Mouse (Mus musculus): ENCODE measurements around the gene Cdkal1.

Gene Cdkal1

DNA sequence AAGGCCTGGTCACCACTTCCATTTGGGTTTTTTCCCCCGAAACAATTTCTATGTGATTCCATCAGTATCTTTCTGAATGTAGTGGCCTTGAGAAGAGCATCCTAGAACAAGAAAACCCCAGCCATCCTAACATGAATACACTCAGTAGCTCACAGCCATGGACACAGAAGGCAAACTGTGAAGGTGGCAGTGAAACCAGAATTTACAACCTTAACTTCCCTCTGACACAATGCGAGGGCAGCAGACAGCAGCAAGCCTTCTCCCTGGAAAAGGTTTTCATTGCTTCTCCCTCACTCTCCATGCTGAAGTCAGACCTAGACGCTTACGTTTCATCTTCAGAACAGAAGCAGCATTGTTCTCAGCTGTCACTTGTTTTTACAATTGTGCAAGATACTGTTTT lies 87.9 kb downstream of the Cdkal1 start:
- no peak for DNase-seq (ENCODE audit: low read depth, low spot score)

GRCm38 (mm10) chr13:29766377-29766776 lies 89.1 kb downstream of the Cdkal1 start:
- no peak for DNase-seq (ENCODE audit: low read depth, low spot score)

GRCm38 (mm10) chr13:29765296-29765695 lies 90.2 kb downstream of the Cdkal1 start:
- DNase-seq (ENCODE audit: low read depth, low spot score), result no peak

GRCm38 (mm10) chr13:29759691-29760467 lies 95.6 kb downstream of the Cdkal1 start:
- no peak for DNase-seq (ENCODE audit: low read depth, low spot score)

DNA sequence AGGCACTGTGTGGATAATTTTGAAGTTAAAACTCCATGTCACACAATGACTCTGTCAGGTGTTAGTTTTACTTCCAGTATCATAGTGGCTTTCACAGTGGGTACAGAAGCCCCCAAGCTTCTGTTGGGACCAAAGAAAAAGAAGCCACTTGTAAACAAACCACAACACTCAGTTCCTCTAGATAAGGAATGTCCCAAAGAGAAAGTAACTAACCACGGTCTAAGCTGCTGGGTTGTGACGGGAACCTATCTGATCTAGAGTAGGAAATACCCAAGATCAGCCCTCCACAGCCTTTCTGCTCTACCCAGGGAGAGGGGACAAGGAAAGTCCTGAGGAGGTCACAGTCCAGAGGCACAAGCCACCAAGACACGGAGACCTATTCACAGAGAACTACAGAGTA lies 99.4 kb downstream of the Cdkal1 start:
- no peak for DNase-seq (ENCODE audit: low read depth, low spot score)

GRCm38 (mm10) chr13:29753254-29753653 lies 102.2 kb downstream of the Cdkal1 start:
- no peak for DNase-seq (ENCODE audit: low read depth, low spot score)

- DNase-seq (ENCODE audit: low read depth, low spot score), result no peak
Observed at GRCm38 (mm10) chr13:29752061-29752460, 103.4 kb downstream of the Cdkal1 start.

DNA sequence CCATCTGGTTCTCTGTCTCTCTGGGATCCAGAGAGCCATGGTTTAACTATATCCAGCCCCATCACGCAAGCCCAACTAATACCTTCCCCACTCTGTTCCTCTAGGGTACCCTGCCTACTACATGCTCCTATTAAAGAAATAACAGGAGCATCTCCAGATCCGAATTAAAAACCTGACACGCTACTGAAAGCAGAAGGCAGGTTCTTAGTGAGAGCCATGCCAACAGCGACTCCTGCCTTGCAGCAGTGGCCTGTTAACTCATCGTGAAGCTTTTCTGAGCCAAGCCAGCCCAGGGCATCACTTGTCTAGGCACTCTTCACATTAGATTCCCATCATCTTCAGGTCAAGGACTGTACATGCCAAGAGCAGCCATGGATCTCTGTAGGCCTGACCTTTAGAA lies 104.3 kb downstream of the Cdkal1 start:
- no peak for DNase-seq (ENCODE audit: low read depth, low spot score)

- DNase-seq (ENCODE audit: low read depth, low spot score), result no peak
Observed at GRCm38 (mm10) chr13:29747347-29747647, 108.2 kb downstream of the Cdkal1 start.

GRCm38 (mm10) chr13:29746501-29747346 lies 108.8 kb downstream of the Cdkal1 start:
- DNase-seq (ENCODE audit: low read depth, low spot score), result no peak

GRCm38 (mm10) chr13:29745073-29745472 lies 110.4 kb downstream of the Cdkal1 start:
- peak; percentile 20 for DNase-seq (ENCODE audit: low read depth, low spot score)

DNA sequence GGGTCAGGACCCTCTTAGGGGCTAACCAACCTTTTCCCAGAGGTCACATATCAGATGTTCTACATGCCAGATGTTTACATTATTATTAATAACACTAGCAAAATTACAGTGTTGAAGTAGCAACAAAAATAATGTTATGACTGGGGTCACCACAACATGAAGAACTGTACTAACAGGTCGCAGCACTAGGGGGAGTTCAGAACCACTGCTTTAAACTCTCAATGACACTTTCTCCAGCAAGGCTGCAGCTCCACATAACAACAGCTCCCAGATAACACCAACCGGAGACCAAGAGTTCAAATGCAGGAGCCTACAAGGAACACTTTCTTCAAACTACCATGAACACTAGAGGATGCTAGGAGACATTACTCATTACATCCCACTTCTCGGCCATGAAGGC lies 111.3 kb downstream of the Cdkal1 start:
- peak; percentile 22 for DNase-seq (ENCODE audit: low read depth, low spot score)

DNA sequence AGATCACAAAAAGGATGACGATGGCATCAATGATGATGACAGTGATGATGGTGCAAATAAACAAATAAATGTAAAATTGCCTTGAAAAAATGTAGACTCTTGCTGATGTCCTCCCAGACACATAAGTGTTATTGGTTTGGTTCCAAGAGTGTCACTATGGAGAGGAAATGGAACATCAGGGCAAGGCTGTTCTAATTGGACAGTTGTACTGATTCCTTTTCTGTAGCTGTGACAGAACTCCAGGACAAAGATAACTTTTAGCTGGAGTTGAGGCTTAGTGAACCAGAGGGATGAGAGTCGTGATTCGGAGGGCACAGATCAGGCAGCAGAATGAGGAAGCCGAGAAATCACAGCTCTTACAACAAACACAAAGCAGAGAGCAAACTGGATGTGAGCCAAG lies 111.7 kb downstream of the Cdkal1 start:
- no peak for DNase-seq (ENCODE audit: low read depth, low spot score)

DNA sequence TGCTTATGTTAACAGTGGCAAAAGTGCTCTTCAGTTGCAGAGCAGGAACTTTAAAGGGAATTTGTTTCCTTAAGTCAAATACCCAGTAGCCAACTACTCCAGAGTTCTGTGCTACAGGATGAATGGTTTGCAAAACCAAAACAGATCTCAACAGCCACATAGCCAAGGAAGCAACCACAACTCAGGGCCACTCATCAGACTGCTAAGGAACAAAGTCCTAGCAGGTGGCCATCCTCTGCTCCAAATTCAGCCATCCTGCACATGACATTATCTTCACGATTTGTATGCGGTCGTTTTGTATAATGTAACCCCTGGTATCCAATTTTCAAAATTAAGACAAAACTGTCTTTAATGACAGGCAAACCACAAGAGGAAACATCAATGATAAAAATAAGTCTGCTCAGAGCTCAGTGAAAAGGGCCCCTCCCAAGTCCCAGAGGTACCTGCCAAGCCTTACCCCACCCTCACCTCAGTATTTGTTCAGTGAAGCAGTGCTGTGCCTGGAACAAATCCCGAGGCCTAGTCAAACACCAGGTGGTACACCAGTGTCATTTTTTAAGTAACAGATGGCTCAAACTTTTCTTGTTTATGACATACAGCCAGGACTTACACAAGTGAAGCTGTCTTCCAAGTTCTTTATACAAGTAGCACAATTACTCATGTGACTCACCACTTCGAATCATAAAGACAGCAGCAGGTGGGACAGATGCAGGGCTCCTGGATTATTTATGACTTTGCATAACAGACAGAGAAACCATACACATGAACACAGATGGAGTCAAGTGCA lies 117.6 kb downstream of the Cdkal1 start:
- peak; percentile 30 for DNase-seq (ENCODE audit: low read depth, low spot score)

GRCm38 (mm10) chr13:29734496-29734895 lies 121.0 kb downstream of the Cdkal1 start:
- no peak for DNase-seq (ENCODE audit: low read depth, low spot score)

- DNase-seq (ENCODE audit: low read depth, low spot score), result no peak
Observed at GRCm38 (mm10) chr13:29726154-29726825, 129.2 kb downstream of the Cdkal1 start.

DNA sequence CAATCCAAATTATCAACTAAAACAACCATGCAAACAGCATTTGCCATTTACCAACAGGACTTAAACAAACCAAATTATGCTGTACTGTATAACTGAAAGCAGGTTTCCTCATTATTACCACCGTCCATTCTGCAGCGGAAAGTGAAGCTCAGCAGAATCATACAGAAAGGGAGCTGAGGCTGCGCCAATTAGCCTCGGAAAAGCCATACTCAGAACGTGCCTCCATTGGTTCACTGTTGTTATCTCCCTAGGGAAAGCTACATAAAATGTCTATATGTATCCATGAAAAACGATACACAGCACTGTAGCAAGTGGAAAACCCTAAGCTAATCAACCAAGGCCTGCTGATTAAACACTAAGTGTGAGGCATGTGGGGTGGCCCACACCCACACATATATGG lies 130.6 kb downstream of the Cdkal1 start:
- no peak for DNase-seq (ENCODE audit: low read depth, low spot score)

DNA sequence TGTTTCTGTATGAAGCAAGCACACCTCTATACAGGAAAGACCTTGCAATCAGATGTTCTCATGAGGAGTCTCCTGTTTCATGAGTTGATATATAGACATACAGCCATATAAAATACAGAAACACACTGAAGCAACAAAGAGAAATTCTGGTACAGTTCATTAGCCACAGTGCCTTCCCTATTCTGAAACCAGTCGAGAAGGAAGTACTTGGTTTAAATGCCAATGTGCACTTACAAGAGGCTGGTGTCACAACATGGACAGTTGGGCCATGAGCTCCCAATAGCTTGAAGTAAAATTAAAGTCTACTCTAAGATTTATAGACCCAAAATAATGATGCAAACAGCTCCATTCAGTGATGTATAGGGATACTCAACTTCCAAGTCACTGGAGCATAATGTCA lies 132.3 kb downstream of the Cdkal1 start:
- DNase-seq (ENCODE audit: low read depth, low spot score), result no peak

DNA sequence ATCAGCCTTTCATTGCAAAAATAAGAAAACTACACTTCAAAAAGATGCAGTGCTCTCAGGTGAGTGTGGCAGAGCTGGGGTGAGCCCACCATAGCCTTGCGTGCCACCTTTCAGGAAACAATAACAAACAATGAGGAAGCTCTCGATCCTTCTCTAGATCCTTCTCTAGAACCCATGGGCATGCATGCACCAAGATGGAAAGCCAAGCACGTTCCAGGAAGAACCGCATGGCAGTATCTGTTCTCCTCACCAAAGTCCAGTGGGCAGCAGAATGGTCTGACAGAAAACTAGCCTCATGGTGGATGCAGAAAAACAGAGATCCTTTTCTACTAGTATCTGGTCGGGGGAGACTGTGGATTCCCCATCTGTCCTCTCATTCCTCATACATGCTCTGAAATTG lies 134.3 kb downstream of the Cdkal1 start:
- DNase-seq (ENCODE audit: low read depth, low spot score), result no peak

DNA sequence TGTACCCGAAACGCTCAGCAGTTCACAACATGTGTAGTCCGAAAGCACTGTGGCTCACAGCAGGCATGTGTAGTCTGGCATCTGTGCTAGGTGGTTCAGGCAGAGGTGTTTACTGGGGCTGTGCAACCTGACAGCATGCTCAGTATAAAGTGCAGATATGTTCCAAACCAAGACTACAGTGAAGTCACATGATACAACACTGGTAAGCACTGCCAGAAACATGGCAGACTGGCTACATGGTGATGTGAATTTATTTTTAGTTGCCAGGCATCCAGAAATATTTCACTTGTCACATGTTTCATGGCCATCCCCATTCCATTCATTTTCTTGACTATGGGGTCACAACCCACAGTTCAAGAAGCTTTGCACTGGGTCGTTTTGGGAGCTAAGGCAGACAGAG lies 138.9 kb downstream of the Cdkal1 start:
- no peak for DNase-seq (ENCODE audit: low read depth, low spot score)

- peak; percentile 50 for DNase-seq (ENCODE audit: low read depth, low spot score)
Observed at GRCm38 (mm10) chr13:29715241-29715841, 140.1 kb downstream of the Cdkal1 start.
